Mouse (Mus musculus): ENCODE data around the gene Bms1. TPM values are rescaled to one million over a fixed set of nuclear protein-coding genes. Genes with fewer than 3 reads are reported as not detected.

The Bms1 gene
- total and polyA plus RNA-seq, 2 experiments from 2014 or later, result 14.0 to 28.9 TPM

- peak; percentile 55 for TF ChIP-seq CTCF (IDR thresholded peaks at IDR 0.05)
- WGBS, result 93% methylated on average over 3 of the region's 3 CpGs
- H3K36me3 ChIP-seq (ENCODE audit: insufficient read depth, low read length), result peaks cover 39% of the 10 kb centered on the region
These were observed 33.3 kb downstream of the Bms1 start for GRCm38 (mm10) chr6:118385962-118386361.

GRCm38 (mm10) chr6:118381234-118381633 is 38.0 kb downstream of the Bms1 start:
- DNase-seq (ENCODE audit: low spot score), result no peak
- Histone ChIP-seq H3K27ac (ENCODE audit: low read depth, low read length) (no peak overlapping the region), H3K9ac (replicated peaks; ENCODE audit: low read length, poor library complexity, severe bottlenecking) (no peak overlapping the region), H3K4me2 (ENCODE audit: low read depth, low read length, poor library complexity, severe bottlenecking) (no peak overlapping the region), H3K27me3 (ENCODE audit: insufficient read depth, low read length) (no peaks in the 10 kb centered on the region), H3K9me3 (ENCODE audit: low read length) (no peaks in the 10 kb centered on the region), H3K36me3 (ENCODE audit: insufficient read depth, low read length) (peaks cover 20% of the 10 kb centered on the region; the same call in 1 of the 2 replicates), H3K4me1 (ENCODE audit: insufficient read depth, low read length) (no peaks in the 10 kb centered on the region), H3K4me3 (ENCODE audit: low read depth, low read length) (no peak overlapping the region)
- WGBS, result 83% methylated on average over 4 of the region's 4 CpGs
- no peak for TF ChIP-seq CTCF (IDR thresholded peaks at IDR 0.05)
- no peak for ATAC-seq (ENCODE audit: low FRiP score)

More at GRCm38 (mm10) chr6:118385962-118386361, 33.3 kb downstream of the Bms1 start:
- H3K9me3 ChIP-seq (ENCODE audit: low read length), result no peaks in the 10 kb centered on the region
- no peak overlapping the region for H3K4me3 ChIP-seq (ENCODE audit: low read depth, low read length)
- H3K4me2 ChIP-seq (ENCODE audit: low read depth, low read length, poor library complexity, severe bottlenecking), result no peak overlapping the region
- DNase-seq (ENCODE audit: low spot score), result peak; percentile 11
- H3K4me1 ChIP-seq (ENCODE audit: insufficient read depth, low read length), result no peaks in the 10 kb centered on the region
- no peak overlapping the region for H3K9ac ChIP-seq (replicated peaks; ENCODE audit: low read length, poor library complexity, severe bottlenecking)
- H3K27ac ChIP-seq (ENCODE audit: low read depth, low read length), result no peak overlapping the region
- ATAC-seq (ENCODE audit: low FRiP score), result no peak
- H3K27me3 ChIP-seq (ENCODE audit: insufficient read depth, low read length), result no peaks in the 10 kb centered on the region

- Histone ChIP-seq H3K4me3 (ENCODE audit: low read depth, low read length) (no peak overlapping the region), H3K4me2 (ENCODE audit: low read depth, low read length, poor library complexity, severe bottlenecking) (no peak overlapping the region), H3K9ac (replicated peaks; ENCODE audit: low read length, poor library complexity, severe bottlenecking) (no peak overlapping the region), H3K9me3 (ENCODE audit: low read length) (no peaks in the 10 kb centered on the region), H3K36me3 (ENCODE audit: insufficient read depth, low read length) (peaks cover 20% of the 10 kb centered on the region; the same call in 1 of the 2 replicates), H3K27ac (ENCODE audit: low read depth, low read length) (no peak overlapping the region), H3K4me1 (ENCODE audit: insufficient read depth, low read length) (no peaks in the 10 kb centered on the region), H3K27me3 (ENCODE audit: insufficient read depth, low read length) (no peaks in the 10 kb centered on the region)
- no peak for TF ChIP-seq CTCF (IDR thresholded peaks at IDR 0.05)
- DNase-seq (ENCODE audit: low spot score) (no peak), ATAC-seq (ENCODE audit: low FRiP score) (no peak)
- 71% methylated on average over 3 of the region's 3 CpGs for WGBS
These were observed 38.6 kb downstream of the Bms1 start for GRCm38 (mm10) chr6:118380630-118381029.

GRCm38 (mm10) chr6:118379451-118380167 is 39.7 kb downstream of the Bms1 start:
- no peak overlapping the region for H3K27ac ChIP-seq (ENCODE audit: low read depth, low read length)
- H3K4me1 ChIP-seq (ENCODE audit: insufficient read depth, low read length), result no peaks in the 10 kb centered on the region
- H3K9ac ChIP-seq (replicated peaks; ENCODE audit: low read length, poor library complexity, severe bottlenecking), result no peak overlapping the region
- TF ChIP-seq CTCF (IDR thresholded peaks at IDR 0.05), result peak; percentile 98
- DNase-seq (ENCODE audit: low spot score) (peak; percentile 87), ATAC-seq (ENCODE audit: low FRiP score) (peak; percentile 89)
- H3K9me3 ChIP-seq (ENCODE audit: low read length), result no peaks in the 10 kb centered on the region
- peak overlapping the region; percentile 40 for H3K4me2 ChIP-seq (ENCODE audit: low read depth, low read length, poor library complexity, severe bottlenecking)
- H3K27me3 ChIP-seq (ENCODE audit: insufficient read depth, low read length), result no peaks in the 10 kb centered on the region
- WGBS, result 25% methylated on average over 20 of the region's 20 CpGs
- peaks cover 18% of the 10 kb centered on the region; the same call in 1 of the 2 replicates for H3K36me3 ChIP-seq (ENCODE audit: insufficient read depth, low read length)
- no peak overlapping the region for H3K4me3 ChIP-seq (ENCODE audit: low read depth, low read length)

GRCm38 (mm10) chr6:118377611-118378010 is 41.7 kb downstream of the Bms1 start:
- H3K9ac ChIP-seq (replicated peaks; ENCODE audit: low read length, poor library complexity, severe bottlenecking), result no peak overlapping the region
- no peak overlapping the region for H3K27ac ChIP-seq (ENCODE audit: low read depth, low read length)
- WGBS, result 39% methylated on average over 7 of the region's 10 CpGs
- DNase-seq (ENCODE audit: low spot score) (peak; percentile 42), ATAC-seq (ENCODE audit: low FRiP score) (no peak)
- H3K36me3 ChIP-seq (ENCODE audit: insufficient read depth, low read length), result no peaks in the 10 kb centered on the region
- no peaks in the 10 kb centered on the region for H3K27me3 ChIP-seq (ENCODE audit: insufficient read depth, low read length)
- H3K4me2 ChIP-seq (ENCODE audit: low read depth, low read length, poor library complexity, severe bottlenecking), result no peak overlapping the region
- H3K4me3 ChIP-seq (ENCODE audit: low read depth, low read length), result no peak overlapping the region
- no peaks in the 10 kb centered on the region for H3K9me3 ChIP-seq (ENCODE audit: low read length)
- no peaks in the 10 kb centered on the region for H3K4me1 ChIP-seq (ENCODE audit: insufficient read depth, low read length)
- no peak for TF ChIP-seq CTCF (IDR thresholded peaks at IDR 0.05)

- no peak for TF ChIP-seq CTCF (IDR thresholded peaks at IDR 0.05)
- no peak overlapping the region for H3K27ac ChIP-seq (ENCODE audit: low read depth, low read length)
- no peaks in the 10 kb centered on the region for H3K4me1 ChIP-seq (ENCODE audit: insufficient read depth, low read length)
- no peak overlapping the region for H3K4me2 ChIP-seq (ENCODE audit: low read depth, low read length, poor library complexity, severe bottlenecking)
- no peaks in the 10 kb centered on the region for H3K36me3 ChIP-seq (ENCODE audit: insufficient read depth, low read length)
- ATAC-seq (ENCODE audit: low FRiP score) (no peak), DNase-seq (ENCODE audit: low spot score) (no peak)
- no peaks in the 10 kb centered on the region for H3K27me3 ChIP-seq (ENCODE audit: insufficient read depth, low read length)
- H3K9ac ChIP-seq (replicated peaks; ENCODE audit: low read length, poor library complexity, severe bottlenecking), result no peak overlapping the region
- WGBS, result 60% methylated on average over 10 of the region's 10 CpGs
- H3K9me3 ChIP-seq (ENCODE audit: low read length), result no peaks in the 10 kb centered on the region
- no peak overlapping the region for H3K4me3 ChIP-seq (ENCODE audit: low read depth, low read length)
These were observed 43.3 kb downstream of the Bms1 start for GRCm38 (mm10) chr6:118376023-118376422.
